Mouse (Mus musculus) embryonic fibroblast, embryonic 13.5 days (primary cell): Measurements from ENCODE around the gene D8Ertd738e.

Experiments
- CTCF ChIP-seq: IDR thresholded peaks from 2 replicates; pipeline ENCODE4 v1.5.1; 2011; ENCODE audit warnings: mild to moderate bottlenecking, control low read depth, low read length, moderate library complexity, borderline replicate concordance; ENCODE audit not compliant: insufficient read depth
- POLR2A ChIP-seq: IDR thresholded peaks from 2 replicates; pipeline ENCODE4 v1.6.1; 2011; ENCODE audit warnings: low read depth, mild to moderate bottlenecking, control low read depth, low read length, moderate library complexity

- TF ChIP-seq POLR2A, result no peak
- no peak for TF ChIP-seq CTCF
These were observed 47.7 kb upstream of the D8Ertd738e start for GRCm38 (mm10) chr8:84297029-84297785.
